Mouse (Mus musculus) midbrain, embryonic 11.5 days (tissue): ENCODE measurements at regions not wholly inside any gene's neighbourhood (a gene's known extent, or its start where the extent isn't known, plus 50 kb on each side); places are given as distances from the start of the nearest gene placed in this dataset.

Source experiments
- ATAC-seq: fragments of 200-750 bp; cut with Nextera tagmentation; 2 replicates; pipeline ENCODE4 v1.8.0; 2017; ENCODE audit warnings: moderate TSS enrichment, moderate library complexity; ENCODE audit not compliant: low FRiP score
- DNase-seq: peaks from one replicate; pipeline ENCODE4 v3.0.0; 2015; ENCODE audit warnings: low spot score; ENCODE audit errors: missing footprints
- H3K27ac ChIP-seq: fragments of 300-500 bp; sonication (generic); 2 replicates; pipeline ENCODE4 v1.5.1; 2014; ENCODE audit warnings: low read depth, low read length
- H3K27me3 ChIP-seq: fragments of 300-500 bp; sonication (generic); 2 replicates; pipeline ENCODE4 v1.6.1; 2014; ENCODE audit warnings: mild to moderate bottlenecking, low read length, moderate library complexity, mixed read lengths; ENCODE audit not compliant: control insufficient read depth, insufficient read depth
- H3K36me3 ChIP-seq: fragments of 300-500 bp; sonication (generic); 2 replicates; pipeline ENCODE4 v1.6.1; 2014; ENCODE audit warnings: mild to moderate bottlenecking, low read length, moderate library complexity, mixed read lengths; ENCODE audit not compliant: control insufficient read depth, insufficient read depth
- H3K4me1 ChIP-seq: fragments of 300-500 bp; sonication (generic); 2 replicates; pipeline ENCODE4 v1.6.1; 2014; ENCODE audit warnings: low read length; ENCODE audit not compliant: control insufficient read depth, insufficient read depth
- H3K4me2 ChIP-seq: fragments of 300-500 bp; sonication (generic); 2 replicates; pipeline ENCODE4 v1.6.1; 2014; ENCODE audit warnings: mild to moderate bottlenecking, moderate library complexity
- H3K4me3 ChIP-seq: fragments of 300-500 bp; sonication (generic); 2 replicates; pipeline ENCODE4 v1.5.1; 2014; ENCODE audit warnings: low read depth, low read length
- H3K9ac ChIP-seq: fragments of 300-500 bp; sonication (generic); 2 replicates; pipeline ENCODE4 v1.6.1; 2014; ENCODE audit warnings: low read length
- H3K9me3 ChIP-seq: fragments of 300-500 bp; sonication (generic); 2 replicates; pipeline ENCODE4 v1.6.1; 2016; ENCODE audit warnings: low read length; ENCODE audit not compliant: control insufficient read depth
- WGBS: fragments of 180-500 bp; shearing (Covaris S2); extraction: QIAGEN DNeasy Blood & Tissue Kit; methylation state at CpG from one replicate; pipeline ENCODE4 v1.1.7; 2014; 5-methylcytosine and 5-hydroxymethylcytosine counted together

DNA sequence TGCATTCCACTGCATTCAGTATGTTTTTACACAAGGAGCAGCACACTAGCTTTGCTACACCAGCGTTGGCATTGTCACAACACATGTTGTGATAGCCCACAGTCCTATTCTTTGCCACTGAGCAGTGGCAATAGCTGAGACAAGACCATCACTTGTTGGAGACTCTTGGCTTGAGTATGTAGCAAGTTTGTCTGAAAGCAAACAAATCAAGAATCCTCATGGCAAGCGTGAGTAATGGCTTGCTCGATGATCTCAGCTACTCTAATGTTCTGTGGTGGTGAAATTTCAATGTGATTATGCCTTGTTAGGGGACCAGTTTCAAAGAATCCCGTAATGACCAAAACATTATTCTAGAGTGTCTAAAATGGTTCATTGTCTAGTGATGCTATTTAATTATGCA, 1030.6 kb downstream of the Tecrl start:
- WGBS, result 79% methylated on average over 4 of the region's 4 CpGs
- Histone ChIP-seq H3K4me1 (no peaks in the 10 kb centered on the region), H3K4me2 (no peak overlapping the region), H3K36me3 (no peaks in the 10 kb centered on the region), H3K4me3 (no peak overlapping the region), H3K27me3 (no peaks in the 10 kb centered on the region), H3K9ac (no peak overlapping the region), H3K27ac (no peak overlapping the region), H3K9me3 (no peaks in the 10 kb centered on the region)
- ATAC-seq (no peak), DNase-seq (no peak)

DNA sequence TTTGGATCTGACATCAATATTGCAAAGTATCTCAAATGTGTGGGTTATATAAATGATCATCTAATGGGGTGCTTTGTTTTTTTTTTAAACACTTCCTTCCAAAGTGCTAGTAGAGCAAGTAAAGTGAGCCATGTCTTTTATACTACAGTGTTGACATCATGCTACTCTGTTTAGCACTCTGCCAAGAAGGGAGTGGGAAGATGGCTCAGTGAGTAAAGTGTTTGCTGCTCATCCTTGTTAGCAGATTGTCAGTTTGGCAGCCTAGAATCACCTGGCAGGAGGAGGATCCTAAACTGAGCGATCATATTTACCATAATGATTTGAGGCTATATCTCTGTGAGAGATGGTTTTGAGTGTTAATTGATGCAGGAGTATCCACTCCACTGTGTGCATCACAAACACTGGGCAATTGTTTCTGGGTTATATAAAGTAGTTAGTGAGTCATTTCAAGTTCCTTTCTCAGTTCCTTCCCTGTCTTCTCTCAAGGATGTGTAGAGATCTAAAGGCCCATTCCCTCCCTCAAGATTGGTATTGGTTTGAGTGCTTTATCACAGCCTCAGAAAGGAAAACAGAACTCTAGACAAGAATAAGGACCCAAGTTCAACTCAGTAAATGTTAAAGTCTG, 1035.2 kb downstream of the Tecrl start:
- no peaks in the 10 kb centered on the region for H3K36me3 ChIP-seq
- WGBS, result 90% methylated on average over 1 of the region's 1 CpGs
- ATAC-seq, result no peak

GRCm38 (mm10) chr5:82312054-82312453, 1042.9 kb downstream of the Tecrl start:
- H3K9me3 ChIP-seq, result no peaks in the 10 kb centered on the region
- no peaks in the 10 kb centered on the region for H3K27me3 ChIP-seq
- no peak overlapping the region for H3K4me2 ChIP-seq
- no peak overlapping the region for H3K27ac ChIP-seq
- DNase-seq (no peak), ATAC-seq (peak; percentile 77)
- H3K4me1 ChIP-seq, result peaks cover 3% of the 10 kb centered on the region; the same call in 1 of the 2 replicates
- no peak overlapping the region for H3K4me3 ChIP-seq
- WGBS, result 17% methylated on average over 6 of the region's 6 CpGs
- no peaks in the 10 kb centered on the region for H3K36me3 ChIP-seq
- H3K9ac ChIP-seq, result no peak overlapping the region

More for the DNA sequence above, 1035.2 kb downstream of the Tecrl start:
- no peak overlapping the region for H3K9ac ChIP-seq
- H3K27me3 ChIP-seq, result no peaks in the 10 kb centered on the region
- H3K4me1 ChIP-seq, result no peaks in the 10 kb centered on the region
- no peak overlapping the region for H3K27ac ChIP-seq
- H3K9me3 ChIP-seq, result no peaks in the 10 kb centered on the region
- H3K4me3 ChIP-seq, result no peak overlapping the region
- no peak overlapping the region for H3K4me2 ChIP-seq
- no peak for DNase-seq

- H3K27ac ChIP-seq, result no peak overlapping the region
- H3K4me3 ChIP-seq, result no peak overlapping the region
- H3K4me1 ChIP-seq, result no peaks in the 10 kb centered on the region
- no peak for DNase-seq
- 85% methylated on average over 5 of the region's 5 CpGs for WGBS
- H3K9ac ChIP-seq, result no peak overlapping the region
- no peaks in the 10 kb centered on the region for H3K36me3 ChIP-seq
- no peaks in the 10 kb centered on the region for H3K9me3 ChIP-seq
- no peak for ATAC-seq
- no peak overlapping the region for H3K4me2 ChIP-seq
- H3K27me3 ChIP-seq, result no peaks in the 10 kb centered on the region
Observed at GRCm38 (mm10) chr5:82288069-82288845, 1066.7 kb downstream of the Tecrl start.

DNA sequence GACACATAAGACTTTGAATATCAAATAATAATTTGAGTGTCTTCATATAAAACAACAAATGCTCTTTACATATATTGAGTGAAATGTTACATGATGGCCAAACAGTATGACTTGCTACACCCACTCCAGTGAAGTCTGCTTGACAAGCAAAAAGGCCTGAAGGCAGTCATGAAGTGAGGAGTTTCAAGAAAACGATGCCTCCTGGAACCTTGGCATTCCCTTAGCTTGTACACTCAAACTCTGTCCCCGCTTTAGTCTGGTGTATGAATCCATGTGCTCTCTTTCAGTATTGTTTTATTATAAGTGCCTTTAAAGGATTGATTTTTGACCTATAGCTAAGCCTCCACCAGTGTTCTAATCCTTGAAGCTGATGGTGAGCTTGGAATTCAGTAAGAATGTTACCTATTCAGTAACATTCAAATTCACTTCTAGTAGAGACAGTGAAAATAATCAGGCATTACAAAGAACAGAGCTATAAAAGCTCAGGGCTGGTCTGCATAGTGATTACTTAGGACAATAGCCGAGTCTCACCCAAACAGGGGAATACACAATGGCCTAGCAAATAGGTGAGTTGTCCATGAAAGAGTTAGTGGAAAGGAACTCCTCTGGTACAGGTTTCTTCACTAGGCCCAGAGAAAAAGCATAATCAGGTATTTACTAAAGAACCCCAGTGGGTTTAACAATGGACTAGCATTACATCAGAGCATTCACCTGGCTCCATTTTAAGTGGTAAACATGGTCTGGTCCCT, 1101.5 kb downstream of the Tecrl start:
- Histone ChIP-seq H3K4me3 (no peak overlapping the region), H3K4me2 (no peak overlapping the region), H3K27me3 (no peaks in the 10 kb centered on the region), H3K27ac (no peak overlapping the region), H3K9ac (no peak overlapping the region), H3K4me1 (no peaks in the 10 kb centered on the region), H3K9me3 (no peaks in the 10 kb centered on the region), H3K36me3 (no peaks in the 10 kb centered on the region)
- ATAC-seq, result no peak
- 86% methylated on average over 3 of the region's 3 CpGs for WGBS
- no peak for DNase-seq

- H3K27me3 ChIP-seq, result no peaks in the 10 kb centered on the region
- 0 out of 2 replicates have a peak, but pooled peaks have one; percentile 24 for ATAC-seq
- WGBS, result 80% methylated on average over 3 of the region's 3 CpGs
- no peaks in the 10 kb centered on the region for H3K36me3 ChIP-seq
- DNase-seq, result no peak
- no peak overlapping the region for H3K4me2 ChIP-seq
- no peak overlapping the region for H3K4me3 ChIP-seq
- H3K27ac ChIP-seq, result no peak overlapping the region
- no peaks in the 10 kb centered on the region for H3K9me3 ChIP-seq
- no peaks in the 10 kb centered on the region for H3K4me1 ChIP-seq
- H3K9ac ChIP-seq, result no peak overlapping the region
Observed at GRCm38 (mm10) chr5:82226329-82226728, 1128.7 kb downstream of the Tecrl start.

GRCm38 (mm10) chr5:82223622-82224021, 1131.4 kb downstream of the Tecrl start:
- H3K36me3 ChIP-seq, result no peaks in the 10 kb centered on the region
- H3K4me3 ChIP-seq, result no peak overlapping the region
- WGBS, result 83% methylated on average over 2 of the region's 2 CpGs
- DNase-seq (no peak), ATAC-seq (no peak)
- no peak overlapping the region for H3K9ac ChIP-seq
- no peaks in the 10 kb centered on the region for H3K27me3 ChIP-seq
- no peaks in the 10 kb centered on the region for H3K4me1 ChIP-seq
- H3K9me3 ChIP-seq, result no peaks in the 10 kb centered on the region
- H3K27ac ChIP-seq, result no peak overlapping the region
- H3K4me2 ChIP-seq, result no peak overlapping the region

GRCm38 (mm10) chr5:82203606-82204005, 1151.4 kb downstream of the Tecrl start:
- Histone ChIP-seq H3K4me3 (no peak overlapping the region), H3K36me3 (no peaks in the 10 kb centered on the region), H3K27me3 (no peaks in the 10 kb centered on the region), H3K4me2 (no peak overlapping the region), H3K27ac (no peak overlapping the region), H3K4me1 (no peaks in the 10 kb centered on the region), H3K9ac (no peak overlapping the region), H3K9me3 (no peaks in the 10 kb centered on the region)
- no peak for DNase-seq
- 92% methylated on average over 3 of the region's 3 CpGs for whole genome bisulfite sequencing
- no peak for ATAC-seq
